ENCODE assay signal across 8 mouse cellular contexts in the genomic region with DNA sequence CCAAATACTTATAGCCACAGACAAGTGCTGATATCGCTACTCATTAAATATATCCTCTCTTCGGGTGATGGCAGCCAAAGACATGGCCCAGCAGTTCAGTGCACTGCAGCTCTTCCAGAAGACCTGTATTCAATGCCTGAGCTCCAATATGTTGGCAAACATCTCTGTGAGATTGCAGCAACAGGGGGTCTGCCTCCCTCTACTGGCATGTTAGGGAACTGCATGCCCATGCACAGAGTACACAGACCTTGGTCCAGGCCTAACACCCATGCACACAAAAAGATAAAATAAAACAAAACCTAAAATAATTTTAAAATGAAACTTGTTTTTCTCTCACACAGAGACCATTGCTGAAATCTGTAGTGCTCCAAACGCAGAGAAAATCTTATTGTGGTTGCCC.
DNase-seq lines count a peak whose midpoint lies in the region; ATAC-seq and TF ChIP-seq lines count a peak whose summit lies in the region.
"Not testable (repeated sequence)": the region's sequence is repeated elsewhere in the genome, so short reads cannot be mapped to it uniquely, and the experiment has no call there.

No protein-coding gene starts in this region.

- DNase-seq in ZHBTc4 (ENCODE audit: low read depth, low spot score) = peak; percentile 41
- DNase-seq in cerebellum, postnatal 25 days = peak; percentile 52 to 61
- peak; percentile 47 for DNase-seq in gastrocnemius, adult 2 months
- peak; percentile 35 to 38 for DNase-seq in layer of hippocampus, postnatal 36 days
- DNase-seq in lung, postnatal 4 days = peak; percentile 49 to 67
- DNase-seq in right cerebral cortex, adult 18-20 months = peak; percentile 39
- DNase-seq in urinary bladder, postnatal 25 days (ENCODE audit: low spot score) = peak; percentile 50

- not testable (repeated sequence) for H3K4me3 ChIP-seq in gastrocnemius, adult 2 months

- peak; percentile 63 for TF ChIP-seq CTCF in gastrocnemius, adult 2 months (IDR thresholded peaks at IDR 0.05)

- ATAC-seq in inflammation-experienced regulatory T-cells, adult 6 months = peak; percentile 76

- intact Hi-C loops in gastrocnemius, adult 2 months (cut with DNase I) = not testable (repeated sequence)

- not testable (repeated sequence) for H3K27ac ChIP-seq in gastrocnemius, adult 2 months
